In the genomic region with DNA sequence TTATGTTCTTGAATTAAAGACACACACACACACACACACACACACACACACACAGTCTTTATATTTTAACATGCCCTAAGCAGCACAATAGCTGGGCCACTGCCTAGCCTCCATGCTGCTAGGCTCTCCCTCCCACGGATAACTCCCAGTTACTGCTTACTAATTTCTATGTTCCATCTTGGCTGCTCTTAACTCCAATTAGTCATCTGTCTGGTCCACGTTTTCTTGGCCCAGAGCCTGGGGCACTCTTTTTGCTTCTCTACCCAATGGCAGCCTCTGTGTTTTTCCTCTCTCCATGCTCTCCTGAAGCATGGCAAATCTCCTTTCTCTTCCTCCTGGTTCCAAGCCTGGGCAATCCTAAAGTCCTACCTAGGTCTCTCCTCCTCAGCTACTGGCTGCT, we compare ENCODE assay signal across 7 mouse cellular contexts. TPM values are rescaled to one million over a fixed set of nuclear protein-coding genes. Genes with fewer than 3 reads are reported as not detected.
DNase-seq lines count a peak whose midpoint lies in the region.

No protein-coding gene starts in this region.

- DNase-seq in ovary, postnatal 36 days (ENCODE audit: low spot score): peak; percentile 43
- DNase-seq in ovary, postnatal 10 days (ENCODE audit: low spot score): no peak
- DNase-seq in cerebellum, adult 18-20 months: peak; percentile 40 to 43
- DNase-seq in layer of hippocampus, adult 8-10 months (ENCODE audit: low spot score in 2 of 2): peak; percentile 65 to 78
- peak; percentile 79 for DNase-seq in telencephalon, adult 2 months (ENCODE audit: low read depth, low spot score)
- no peak for DNase-seq in retina, embryonic 14.5 days (ENCODE audit: low spot score)
- DNase-seq in urinary bladder, adult 18-20 months (ENCODE audit: low spot score in 2 of 2): no peak

RNA-seq across cellular contexts. Expression of gene Vcl, which starts 14.8 kb away (rescaled TPM):
- 10 to 100 TPM; 27.6 to 36.3 (median 30.7) TPM for total RNA-seq in layer of hippocampus, adult 8-10 months (2022)

Comparison
In these comparisons a context has a peak if more than half of its experiments do, and no peak if none do; other contexts are left out.
1. DNase-seq: peak in ovary, postnatal 36 days (single experiment), cerebellum, adult 18-20 months (2 of 2), layer of hippocampus, adult 8-10 months (2 of 2) and telencephalon, adult 2 months (single experiment); none in ovary, postnatal 10 days (single experiment), retina, embryonic 14.5 days (single experiment) and urinary bladder, adult 18-20 months (0 of 2).